Mouse (Mus musculus) ES-E14 (cell line): ENCODE data around the gene Meig1.

Source experiments
- CHD2 ChIP-seq: IDR thresholded peaks from 2 replicates; pipeline ENCODE4 v1.6.1; 2014; ENCODE audit warnings: mild to moderate bottlenecking, low read depth, low read length, inconsistent platforms
- HCFC1 ChIP-seq: IDR thresholded peaks from 2 replicates; pipeline ENCODE4 v1.6.1; 2012; ENCODE audit warnings: low read length, inconsistent platforms, borderline replicate concordance; ENCODE audit not compliant: insufficient read depth
- MAFK ChIP-seq: IDR thresholded peaks from 2 replicates; pipeline ENCODE4 v1.6.1; 2014; ENCODE audit warnings: mild to moderate bottlenecking, low read depth, low read length, inconsistent platforms; ENCODE audit not compliant: insufficient read depth
- ZC3H11A ChIP-seq: IDR thresholded peaks from 2 replicates; pipeline ENCODE4 v1.6.1; 2012; ENCODE audit warnings: low read depth, mild to moderate bottlenecking, inconsistent platforms, low read length, borderline replicate concordance
- ZNF384 ChIP-seq: IDR thresholded peaks from 2 replicates; pipeline ENCODE4 v1.6.1; 2012; ENCODE audit warnings: low read depth, low read length, inconsistent platforms

GRCm38 (mm10) chr2:3415676-3416075 is 6.8 kb downstream of the Meig1 start:
- no peak for TF ChIP-seq CHD2
- no peak for TF ChIP-seq ZNF384
- no peak for TF ChIP-seq HCFC1
- TF ChIP-seq ZC3H11A, result no peak
- TF ChIP-seq MAFK, result no peak
